Mouse (Mus musculus) spleen, adult 2 months (tissue): ENCODE data around the gene Coq8a. TPM values are rescaled to one million over a fixed set of nuclear protein-coding genes. Genes with fewer than 3 reads are reported as not detected.

Experiments used
- DNase-seq, 2 experiments: peaks; one replicate each; pipeline versions ENCODE4 v3.0.0 to v3.0.0-alpha.2; 2012 to 2021; ENCODE audit warnings: low spot score in 2 of 2, low read depth in 1 of 2
- H3K27ac ChIP-seq: fragments of 200-500 bp; 2 replicates; pipeline ENCODE4 v1.5.1; 2012; ENCODE audit warnings: low read length, inconsistent platforms; ENCODE audit not compliant: insufficient read depth
- H3K27me3 ChIP-seq: fragments of 200-500 bp; 2 replicates; pipeline ENCODE4 v1.6.1; 2012; ENCODE audit warnings: mild to moderate bottlenecking, moderate library complexity, low read length, inconsistent platforms; ENCODE audit not compliant: control insufficient read depth, insufficient read depth
- H3K36me3 ChIP-seq: fragments of 200-500 bp; 2 replicates; pipeline ENCODE4 v1.6.1; 2012; ENCODE audit warnings: mild to moderate bottlenecking, low read length, inconsistent platforms; ENCODE audit not compliant: control insufficient read depth, insufficient read depth
- H3K4me1 ChIP-seq: fragments of 200-500 bp; 2 replicates; pipeline ENCODE4 v1.6.1; 2011; ENCODE audit warnings: inconsistent platforms; ENCODE audit not compliant: control insufficient read depth, insufficient read depth, insufficient read length
- H3K4me3 ChIP-seq: fragments of 200-500 bp; 2 replicates; pipeline ENCODE4 v1.5.1; 2011; ENCODE audit warnings: mild to moderate bottlenecking, inconsistent platforms; ENCODE audit not compliant: insufficient read depth, insufficient read length; ENCODE audit errors: extremely low read depth
- CTCF ChIP-seq: fragments of 200-500 bp; IDR thresholded peaks from 2 replicates; pipeline ENCODE4 v1.5.1; 2011; ENCODE audit warnings: mild to moderate bottlenecking, inconsistent platforms; ENCODE audit not compliant: insufficient read depth, insufficient read length, insufficient replicate concordance; ENCODE audit errors: extremely low read depth
- POLR2A ChIP-seq: fragments of 200-500 bp; IDR thresholded peaks from 2 replicates; pipeline ENCODE4 v1.6.1; 2011; ENCODE audit warnings: low read depth, low read length, inconsistent platforms
- WGBS: fragments of 180-500 bp; shearing (Covaris S2); methylation state at CpG from one replicate; pipeline ENCODE4 v1.1.7; 2018; 5-methylcytosine and 5-hydroxymethylcytosine counted together
- polyA plus RNA-seq: library from polyadenylated mRNA; depleted of rRNA; stranded (reverse); fragments of >200 nt; gene quantifications from 2 replicates; pipeline ENCODE4 v1.2.3, GENCODE M21; 2012

Gene Coq8a
- polyA plus RNA-seq, 1 experiment = 24.0 TPM

- DNase-seq = no peak
- H3K4me1 ChIP-seq = no peaks in the 10 kb centered on the region
Measured at GRCm38 (mm10) chr1:180171883-180172282, 27.5 kb downstream of the Coq8a start.

GRCm38 (mm10) chr1:180170071-180170470 lies 29.3 kb downstream of the Coq8a start:
- WGBS = 91% methylated on average over 8 of the region's 8 CpGs
- peaks cover 34% of the 10 kb centered on the region for H3K36me3 ChIP-seq
- no peak overlapping the region for H3K4me3 ChIP-seq
- H3K4me1 ChIP-seq = no peaks in the 10 kb centered on the region
- no peak overlapping the region for H3K27ac ChIP-seq
- H3K27me3 ChIP-seq = no peaks in the 10 kb centered on the region
- no peak for DNase-seq
- TF ChIP-seq CTCF = no peak
- no peak for TF ChIP-seq POLR2A

More at GRCm38 (mm10) chr1:180171883-180172282, 27.5 kb downstream of the Coq8a start:
- Histone ChIP-seq H3K27me3 (no peaks in the 10 kb centered on the region), H3K4me3 (no peak overlapping the region), H3K36me3 (peaks cover 32% of the 10 kb centered on the region), H3K27ac (no peak overlapping the region)
- WGBS = 78% methylated on average over 2 of the region's 2 CpGs
- TF ChIP-seq POLR2A (no peak), CTCF (no peak)

GRCm38 (mm10) chr1:180169161-180169560 lies 30.2 kb downstream of the Coq8a start:
- no peak for DNase-seq
- TF ChIP-seq CTCF = no peak
- TF ChIP-seq POLR2A = no peak
- WGBS = 92% methylated on average over 7 of the region's 7 CpGs
- Histone ChIP-seq H3K4me1 (no peaks in the 10 kb centered on the region), H3K4me3 (no peak overlapping the region), H3K36me3 (peaks cover 34% of the 10 kb centered on the region), H3K27ac (no peak overlapping the region), H3K27me3 (no peaks in the 10 kb centered on the region)

- H3K27ac ChIP-seq = no peak overlapping the region
- DNase-seq = no peak
- H3K4me1 ChIP-seq = no peaks in the 10 kb centered on the region
- peaks cover 30% of the 10 kb centered on the region for H3K36me3 ChIP-seq
- TF ChIP-seq POLR2A (no peak), CTCF (no peak)
- no peak overlapping the region for H3K4me3 ChIP-seq
- no peaks in the 10 kb centered on the region for H3K27me3 ChIP-seq
- 95% methylated on average over 6 of the region's 6 CpGs for WGBS
Measured at GRCm38 (mm10) chr1:180168294-180168693, 31.1 kb downstream of the Coq8a start.

- Histone ChIP-seq H3K4me3 (no peak overlapping the region), H3K27ac (no peak overlapping the region), H3K4me1 (no peaks in the 10 kb centered on the region), H3K27me3 (no peaks in the 10 kb centered on the region), H3K36me3 (peaks cover 26% of the 10 kb centered on the region)
- no peak for TF ChIP-seq POLR2A
- TF ChIP-seq CTCF = no peak
- DNase-seq = no peak
- 93% methylated on average over 5 of the region's 5 CpGs for WGBS
Measured at GRCm38 (mm10) chr1:180166533-180166932, 32.9 kb downstream of the Coq8a start.

GRCm38 (mm10) chr1:180162986-180163385 lies 36.4 kb downstream of the Coq8a start:
- H3K4me3 ChIP-seq = no peak overlapping the region
- no peaks in the 10 kb centered on the region for H3K27me3 ChIP-seq
- no peak overlapping the region for H3K27ac ChIP-seq
- H3K36me3 ChIP-seq = peaks cover 12% of the 10 kb centered on the region
- no peak for TF ChIP-seq POLR2A
- no peak for TF ChIP-seq CTCF
- H3K4me1 ChIP-seq = no peaks in the 10 kb centered on the region
- peak in 1 of 2 experiments; percentile 1 for DNase-seq
- 78% methylated on average over 7 of the region's 7 CpGs for WGBS

GRCm38 (mm10) chr1:180161566-180162355 lies 37.6 kb downstream of the Coq8a start:
- TF ChIP-seq POLR2A (no peak), CTCF (no peak)
- peak in 1 of 2 experiments; percentile 2 for DNase-seq
- Histone ChIP-seq H3K27ac (no peak overlapping the region), H3K4me1 (no peaks in the 10 kb centered on the region), H3K4me3 (no peak overlapping the region), H3K36me3 (peaks cover 2% of the 10 kb centered on the region; the same call in 1 of the 2 replicates), H3K27me3 (no peaks in the 10 kb centered on the region)
- WGBS = 95% methylated on average over 20 of the region's 20 CpGs
